Mouse (Mus musculus) forebrain, embryonic 14.5 days (tissue): ENCODE results near the gene Gm5155. TPM values are rescaled to one million over a fixed set of nuclear protein-coding genes. Genes with fewer than 3 reads are reported as not detected.
"Not testable (repeated sequence)": the region's sequence is repeated elsewhere in the genome, so short reads cannot be mapped to it uniquely, and the experiment has no call there.

Experiments
- ATAC-seq: fragments of 200-750 bp; cut with Nextera tagmentation; 2 replicates; pipeline ENCODE4 v1.8.0; 2017; ENCODE audit warnings: mild to moderate bottlenecking, moderate library complexity
- DNase-seq: peaks from one replicate; pipeline ENCODE4 v3.0.0-alpha.2; 2015; ENCODE audit warnings: low spot score
- H3K27ac ChIP-seq: fragments of 300-500 bp; sonication (generic); 2 replicates; pipeline ENCODE4 v1.5.1; 2014; ENCODE audit warnings: low read depth, mild to moderate bottlenecking, control low read depth, low read length, moderate library complexity
- H3K27me3 ChIP-seq: fragments of 300-500 bp; sonication (generic); replicated peaks from 2 replicates; pipeline ENCODE4 v1.6.1; 2014; ENCODE audit warnings: low read length, control low read depth, mixed read lengths; ENCODE audit not compliant: control insufficient read depth, insufficient read depth
- H3K36me3 ChIP-seq: fragments of 300-500 bp; sonication (generic); 2 replicates; pipeline ENCODE4 v1.6.1; 2014; ENCODE audit warnings: low read length, control low read depth; ENCODE audit not compliant: control insufficient read depth, insufficient read depth
- H3K4me1 ChIP-seq: fragments of 300-500 bp; sonication (generic); 2 replicates; pipeline ENCODE4 v1.6.1; 2014; ENCODE audit warnings: antibody characterized with exemption, low read length, control low read depth; ENCODE audit not compliant: control insufficient read depth, insufficient read depth
- H3K4me2 ChIP-seq: fragments of 300-500 bp; sonication (generic); 2 replicates; pipeline ENCODE4 v1.6.1; 2014; ENCODE audit warnings: mild to moderate bottlenecking, control low read depth, low read length
- H3K4me3 ChIP-seq: fragments of 300-500 bp; sonication (generic); 2 replicates; pipeline ENCODE4 v1.5.1; 2014; ENCODE audit warnings: low read depth, low read length, control low read depth
- H3K9ac ChIP-seq: fragments of 300-500 bp; sonication (generic); 2 replicates; pipeline ENCODE4 v1.6.1; 2014; ENCODE audit warnings: mild to moderate bottlenecking, low read length, control low read depth, moderate library complexity
- H3K9me3 ChIP-seq: fragments of 300-500 bp; sonication (generic); replicated peaks from 2 replicates; pipeline ENCODE4 v1.6.1; 2016; ENCODE audit warnings: low read length, control low read depth, mixed read lengths; ENCODE audit not compliant: control insufficient read depth
- WGBS: fragments of 180-500 bp; shearing (Covaris S2); extraction: QIAGEN DNeasy Blood & Tissue Kit; methylation state at CpG from one replicate; pipeline ENCODE4 v1.1.7; 2014; 5-methylcytosine and 5-hydroxymethylcytosine counted together
- polyA plus RNA-seq: library from polyadenylated mRNA; unstranded; fragments of >200 nt; fragmentation: Nextera tagmentation; extraction: Ambion mirVana; gene quantifications from 2 replicates; pipeline ENCODE4 v1.2.1, GENCODE M21; 2014

Gene Gm5155
- polyA plus RNA-seq: not detected in 2 replicates

DNA sequence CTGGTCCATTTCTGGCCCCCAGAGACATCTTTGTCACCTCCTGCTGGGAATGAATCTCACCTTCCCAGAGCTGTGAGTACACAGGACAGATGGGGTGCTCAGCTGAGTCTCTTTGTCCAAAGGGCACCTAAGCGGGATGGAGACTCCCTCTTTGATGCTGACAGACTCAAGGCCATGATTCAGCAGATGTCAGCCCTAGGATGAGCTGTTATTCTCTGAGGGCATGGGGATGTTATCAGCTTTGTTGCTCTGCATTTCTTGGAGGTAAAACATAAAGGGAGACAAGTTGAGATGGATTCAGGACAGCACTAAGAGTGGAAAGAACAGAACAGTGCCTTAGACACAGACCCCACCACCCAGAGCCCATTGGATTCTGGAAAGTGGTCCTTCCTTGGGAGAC is at the start of gene Gm5155:
Gene Gm5155, plus strand, starts transcription at position 301 of the 400 bp plus-strand sequence.
- Histone ChIP-seq H3K36me3 (no peaks in the 10 kb centered on the region), H3K27me3 (no peaks in the 10 kb centered on the region), H3K4me3 (no peak within 1 kb of the TSS), H3K27ac (no peak within 1 kb of the TSS), H3K9ac (no peak within 1 kb of the TSS), H3K4me2 (no peak within 1 kb of the TSS), H3K9me3 (peaks cover 12% of the 10 kb centered on the region; the same call in 1 of the 2 replicates), H3K4me1 (no peaks in the 10 kb centered on the region)
- DNase-seq (no peak), ATAC-seq (no peak)
- 85% methylated on average over 1 of the region's 1 CpGs for WGBS

DNA sequence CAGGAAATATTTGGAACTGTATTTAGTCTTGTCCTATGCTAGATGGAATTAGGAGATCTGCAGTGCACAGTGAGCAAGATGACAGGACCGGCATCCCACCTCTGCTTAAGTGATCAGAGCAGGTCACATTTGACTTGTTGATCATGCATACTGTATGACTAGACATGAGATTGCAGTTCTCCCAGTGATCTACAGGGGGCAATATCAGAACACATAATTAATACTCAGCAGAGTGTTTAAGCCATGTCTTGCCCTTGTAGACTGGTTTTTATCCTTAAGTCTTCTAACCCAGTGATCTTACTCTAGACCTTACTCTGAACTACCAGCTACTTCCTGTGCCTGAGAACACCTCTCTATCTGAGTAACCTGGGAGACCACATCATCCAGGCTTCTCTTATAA is 791 bp upstream of the Gm5155 start:
- Histone ChIP-seq H3K4me2 (no peak overlapping the region), H3K4me3 (no peak overlapping the region), H3K36me3 (no peaks in the 10 kb centered on the region), H3K27me3 (no peaks in the 10 kb centered on the region), H3K9ac (no peak overlapping the region), H3K9me3 (peaks cover 16% of the 10 kb centered on the region; the same call in 1 of the 2 replicates), H3K4me1 (no peaks in the 10 kb centered on the region), H3K27ac (no peak overlapping the region)
- WGBS: 97% methylated on average over 1 of the region's 1 CpGs
- ATAC-seq (no peak), DNase-seq (no peak)

DNA sequence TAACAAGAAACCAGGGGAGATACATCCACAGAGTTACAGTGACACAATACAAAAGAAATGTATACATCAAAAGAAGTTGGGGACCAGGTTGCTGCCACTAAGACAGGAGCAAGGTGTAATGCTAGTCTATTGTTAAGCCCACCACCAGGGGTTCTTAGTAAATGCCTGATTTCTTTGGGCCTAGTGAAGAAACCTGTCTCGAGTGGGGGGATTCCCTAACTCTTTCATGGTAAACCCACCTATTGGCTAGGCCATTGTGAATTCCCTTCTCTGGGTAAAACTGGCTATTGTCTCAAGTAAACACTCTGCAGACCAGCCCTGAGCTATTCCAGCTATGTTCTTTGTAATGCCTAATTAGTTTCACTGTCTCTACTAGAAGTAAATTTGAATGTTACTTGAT is 23.8 kb downstream of the Gm5155 start:
- not testable (repeated sequence) for H3K27me3 ChIP-seq, H3K4me3 ChIP-seq, DNase-seq, H3K4me2 ChIP-seq, H3K36me3 ChIP-seq, ATAC-seq, H3K9ac ChIP-seq, H3K27ac ChIP-seq, H3K4me1 ChIP-seq
- WGBS: 67% methylated on average over 1 of the region's 1 CpGs
- peaks cover 12% of the 10 kb centered on the region for H3K9me3 ChIP-seq

DNA sequence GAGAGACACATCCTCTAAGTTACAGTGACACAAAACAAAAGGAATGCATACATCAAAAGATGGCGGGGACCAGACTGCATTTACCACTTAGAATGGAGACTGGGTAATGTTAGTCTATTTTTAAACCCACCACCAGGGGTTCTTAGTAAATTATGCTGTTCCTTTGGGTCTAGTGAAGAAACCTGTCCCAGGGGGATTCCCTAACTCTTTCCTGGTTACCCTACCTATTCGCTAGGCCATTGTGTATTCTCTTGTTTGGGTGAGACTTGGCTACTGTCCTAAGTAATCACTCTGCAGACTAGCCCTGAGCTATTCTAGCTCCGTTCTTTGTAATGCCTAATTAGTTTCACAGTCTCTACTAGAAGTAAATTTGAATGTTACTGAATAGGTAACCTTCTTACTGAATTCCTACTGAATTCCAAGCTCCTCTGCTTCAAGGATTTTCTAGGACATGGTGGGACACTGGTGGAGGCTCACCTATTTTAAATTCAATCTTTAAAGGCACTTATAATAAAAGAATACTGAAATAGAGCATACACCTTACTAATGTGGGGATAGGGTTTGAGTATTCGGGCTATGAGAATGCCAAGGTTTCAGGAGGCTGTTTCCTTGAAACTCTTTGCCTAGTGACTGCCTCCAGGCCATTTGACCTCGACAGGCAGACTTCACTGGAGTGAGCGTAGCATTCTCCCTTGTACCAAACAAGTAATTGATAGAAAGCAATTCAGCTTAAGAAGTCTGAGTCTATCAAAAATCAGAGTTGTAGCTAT is 31.8 kb downstream of the Gm5155 start:
- H3K4me2 ChIP-seq: no peak overlapping the region

More for the DNA sequence above, 31.8 kb downstream of the Gm5155 start:
- Histone ChIP-seq H3K36me3 (no peaks in the 10 kb centered on the region), H3K27me3 (no peaks in the 10 kb centered on the region), H3K9me3 (peaks cover 7% of the 10 kb centered on the region), H3K4me3 (no peak overlapping the region), H3K9ac (no peak overlapping the region), H3K4me1 (no peaks in the 10 kb centered on the region), H3K27ac (no peak overlapping the region)
- DNase-seq: no peak
- WGBS: 73% methylated on average over 6 of the region's 6 CpGs
- no peak for ATAC-seq

Other genes starting within 250 kb of the Gm5155 start
- gene Ceacam5, start 158.5 kb upstream of the Gm5155 start, polyA plus RNA-seq: not detected in 2 replicates
- not detected in 2 replicates for gene Ceacam14, start 59.1 kb upstream of the Gm5155 start, polyA plus RNA-seq
- gene Ceacam11, start 100.4 kb downstream of the Gm5155 start, polyA plus RNA-seq: not detected in 2 replicates
- not detected in 2 replicates for gene Ceacam13, start 138.1 kb downstream of the Gm5155 start, polyA plus RNA-seq
- gene Ceacam12, start 194.2 kb downstream of the Gm5155 start, polyA plus RNA-seq: not detected in 2 replicates